Mouse (Mus musculus) cerebellum, adult 2 months (tissue): ENCODE data around the gene Lamc3.

Experiments
- CTCF ChIP-seq: fragments of 200-500 bp; IDR thresholded peaks from 2 replicates; pipeline ENCODE4 v1.5.1; 2011; ENCODE audit warnings: low read depth, mild to moderate bottlenecking, control low read depth, low read length, moderate library complexity, borderline replicate concordance; ENCODE audit not compliant: insufficient read depth
- POLR2A ChIP-seq: fragments of 200-500 bp; IDR thresholded peaks from 2 replicates; pipeline ENCODE4 v1.6.1; 2011; ENCODE audit warnings: low read length, control low read depth, borderline replicate concordance; ENCODE audit not compliant: insufficient read depth

DNA sequence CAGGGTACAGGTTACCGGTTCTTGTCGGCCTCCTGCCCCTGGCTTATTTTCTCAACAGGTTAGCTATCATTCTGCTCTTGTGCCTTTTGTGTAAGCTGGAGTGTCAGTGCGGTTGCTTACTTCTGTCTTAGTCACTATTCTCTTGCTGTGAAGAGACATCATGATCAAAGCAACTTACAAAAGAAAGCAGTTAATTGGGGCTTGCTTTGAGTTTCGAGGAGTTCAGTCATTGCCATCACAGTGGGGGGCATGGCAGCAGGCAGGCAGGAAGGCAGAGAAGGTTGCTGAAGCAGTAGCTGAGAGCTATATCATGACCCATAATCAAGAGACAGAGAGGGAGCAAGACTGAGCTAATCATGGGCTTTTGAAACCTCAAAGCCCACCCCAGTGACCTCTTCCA is 47.5 kb downstream of the Lamc3 start:
- TF ChIP-seq POLR2A (no peak), CTCF (no peak)
